Mouse (Mus musculus) adrenal gland, postnatal 10 days (tissue): Measurements from ENCODE around the gene Golgb1. TPM values are rescaled to one million over a fixed set of nuclear protein-coding genes. Genes with fewer than 3 reads are reported as not detected.

Experiments
- DNase-seq: peaks from one replicate; pipeline ENCODE4 v3.0.0; 2021; ENCODE audit warnings: mixed read lengths
- total RNA-seq, 2 experiments: library from RNA; stranded (reverse); gene quantifications; 2 replicates each; pipeline ENCODE4 v1.2.3; 2021

The Golgb1 gene
- total RNA-seq, 2 experiments from 2014 or later = 53.5 to 71.8 TPM

DNA sequence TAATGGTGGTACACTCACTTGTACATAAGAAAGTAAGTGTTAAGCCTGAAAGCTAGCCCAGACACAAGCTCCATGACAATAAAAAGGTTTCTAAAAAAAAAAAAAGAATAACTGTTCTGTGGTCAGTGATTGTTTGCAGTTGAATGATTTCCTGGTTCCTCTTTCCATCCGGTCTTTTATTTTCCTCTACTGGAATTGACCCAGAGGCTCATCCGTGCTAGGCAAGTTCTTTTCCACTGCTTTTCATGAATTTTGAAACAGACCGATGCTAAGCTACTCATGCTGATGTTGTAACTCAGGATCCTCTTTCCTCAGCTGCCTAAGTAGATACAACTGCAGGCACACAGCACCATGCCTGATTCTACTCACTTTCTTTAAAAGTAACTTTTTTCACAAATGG lies 45.5 kb downstream of the Golgb1 start:
- no peak for DNase-seq

DNA sequence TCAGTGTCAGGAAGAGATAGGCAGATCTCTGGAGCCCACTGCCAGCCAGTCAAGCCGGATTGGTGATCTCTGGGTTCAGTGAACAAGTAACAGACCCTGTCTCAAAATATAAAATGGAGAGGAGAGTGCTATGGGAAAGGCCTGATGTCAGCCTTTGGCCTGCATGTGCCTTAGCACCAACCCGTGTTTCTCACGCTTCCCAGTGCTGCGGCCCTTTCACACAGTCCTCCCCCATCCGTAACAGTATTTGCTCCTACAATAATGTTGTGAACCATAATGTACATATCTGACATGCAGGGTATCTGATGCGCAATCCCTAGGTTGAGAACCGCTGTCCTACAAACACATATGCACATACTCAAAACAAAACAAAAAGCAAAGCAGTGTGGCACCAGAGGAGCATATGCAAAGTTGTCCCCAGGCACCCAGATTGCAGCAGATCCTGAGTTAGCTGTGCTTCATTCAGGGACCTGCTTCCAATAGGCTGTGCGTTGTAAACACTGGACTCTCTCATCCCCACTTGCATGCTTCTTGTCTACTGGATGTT lies 46.2 kb downstream of the Golgb1 start:
- no peak for DNase-seq

DNA sequence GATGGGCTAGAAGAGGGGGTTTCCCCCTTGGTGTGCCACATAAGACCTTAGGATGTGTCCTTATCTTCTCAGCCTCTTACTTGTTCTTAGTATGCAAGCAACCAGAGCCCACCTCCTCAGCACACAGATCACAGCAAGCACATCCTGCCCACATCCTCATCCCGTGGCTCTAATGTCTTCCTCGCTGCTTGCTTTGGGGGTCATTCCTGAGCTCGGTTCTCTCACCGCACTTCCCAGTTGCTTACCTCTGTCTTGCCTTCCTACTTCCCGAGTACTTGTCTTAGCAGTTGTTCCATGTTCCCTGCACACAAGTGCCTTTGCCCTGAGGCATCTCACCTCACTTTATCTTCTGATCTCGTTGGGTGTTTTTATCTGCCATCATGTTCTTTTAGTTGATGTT lies 47.0 kb downstream of the Golgb1 start:
- DNase-seq = no peak

DNA sequence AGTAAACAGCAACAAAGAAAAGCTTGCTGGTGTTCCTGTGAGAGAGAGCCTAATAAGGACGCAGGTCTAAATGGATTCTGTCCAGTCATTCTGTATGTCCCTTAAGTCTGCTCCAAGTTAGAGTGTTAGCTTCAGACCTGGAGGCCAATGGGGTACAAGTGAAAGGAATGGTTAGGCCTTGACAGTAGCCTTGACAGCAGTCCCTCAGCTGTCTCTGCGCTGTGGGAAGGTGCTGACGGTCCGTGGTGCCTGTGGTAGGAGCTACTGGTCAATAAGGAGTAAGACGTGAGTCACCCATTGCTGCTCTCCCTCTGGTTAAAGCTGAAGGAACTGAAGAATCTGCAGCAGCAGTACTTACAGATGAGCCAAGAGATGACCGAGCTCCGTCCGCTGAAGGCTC lies 49.4 kb downstream of the Golgb1 start:
- DNase-seq = no peak

DNA sequence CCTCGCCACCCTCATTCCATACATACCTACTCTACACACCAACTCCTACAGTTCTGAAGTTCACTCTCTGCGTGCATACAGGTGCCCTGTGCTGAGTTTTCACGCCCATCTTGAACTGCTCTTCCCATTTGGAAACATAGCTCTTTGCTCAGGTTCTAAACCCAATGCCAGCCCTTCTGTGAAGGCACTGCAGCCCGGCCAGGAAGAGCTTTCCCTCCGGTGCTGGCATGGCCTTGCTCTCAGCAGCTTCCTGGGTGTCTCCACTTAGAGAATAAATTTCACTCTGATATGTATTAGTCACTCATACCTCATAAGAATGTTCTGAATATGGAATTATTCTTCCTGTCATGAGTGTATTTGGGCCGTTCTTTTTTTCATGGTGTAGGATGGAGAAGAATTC lies 50.4 kb downstream of the Golgb1 start:
- DNase-seq = no peak

DNA sequence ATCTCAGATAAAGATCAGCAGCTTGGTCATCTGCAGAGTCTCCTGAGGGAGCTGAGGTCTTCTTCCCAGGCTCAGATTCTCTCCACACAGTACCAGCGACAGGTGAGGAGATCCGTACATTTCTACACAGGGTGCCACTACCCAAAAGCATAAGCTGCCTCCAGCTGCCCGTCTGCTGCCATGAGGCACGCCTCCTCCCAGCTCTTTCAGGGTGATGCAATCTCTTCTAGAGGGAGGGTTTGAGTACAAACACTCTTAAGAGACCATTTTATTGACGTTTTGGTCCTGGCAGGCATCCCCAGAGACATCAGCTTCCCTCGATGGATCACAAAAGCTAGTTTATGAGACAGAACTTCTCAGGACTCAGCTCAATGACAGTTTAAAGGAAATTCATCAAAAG lies 50.9 kb downstream of the Golgb1 start:
- DNase-seq = no peak

DNA sequence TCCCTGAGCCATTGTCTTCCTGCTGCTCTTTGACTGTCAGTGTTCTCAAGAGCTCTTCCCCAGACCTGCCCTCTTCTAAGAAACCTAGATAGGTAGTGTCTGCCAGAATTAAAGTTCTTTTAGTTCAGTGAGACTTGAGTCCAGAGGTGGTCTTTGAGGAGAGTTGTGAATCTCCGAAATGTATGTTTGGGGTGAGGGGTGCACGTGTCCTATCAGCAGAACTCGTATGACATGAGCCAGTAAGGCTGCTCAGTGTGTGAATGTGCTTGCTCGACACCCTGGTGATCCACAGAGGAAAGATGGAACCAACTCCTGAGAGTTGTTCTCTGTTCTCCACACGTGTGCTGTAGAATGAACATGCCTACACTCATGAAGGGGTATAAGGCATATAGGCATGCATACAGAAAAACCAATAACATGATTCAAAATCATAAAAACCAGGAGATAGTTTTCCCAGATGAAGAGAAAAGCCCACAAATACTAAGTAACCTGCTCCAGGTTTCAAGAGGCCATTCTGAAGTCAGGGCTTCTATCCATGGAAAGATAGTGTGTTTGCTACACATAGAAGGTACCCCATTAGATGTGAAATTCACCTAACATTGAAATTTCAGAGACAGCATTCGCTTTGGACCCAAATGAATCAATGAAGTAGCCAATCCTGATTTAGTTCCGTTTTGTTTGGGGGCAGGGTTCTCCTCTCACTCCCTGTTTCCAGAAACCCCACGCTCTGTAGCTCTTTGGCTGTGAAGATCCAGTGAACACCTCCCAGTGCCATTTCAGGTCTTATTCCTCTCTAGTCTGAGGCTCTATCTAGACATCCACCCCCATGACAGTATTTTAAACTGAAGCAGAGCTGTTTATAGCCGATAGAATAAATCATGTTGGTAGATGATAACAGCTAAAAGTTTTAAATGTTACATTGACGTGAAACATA lies 51.8 kb downstream of the Golgb1 start:
- no peak for DNase-seq

DNA sequence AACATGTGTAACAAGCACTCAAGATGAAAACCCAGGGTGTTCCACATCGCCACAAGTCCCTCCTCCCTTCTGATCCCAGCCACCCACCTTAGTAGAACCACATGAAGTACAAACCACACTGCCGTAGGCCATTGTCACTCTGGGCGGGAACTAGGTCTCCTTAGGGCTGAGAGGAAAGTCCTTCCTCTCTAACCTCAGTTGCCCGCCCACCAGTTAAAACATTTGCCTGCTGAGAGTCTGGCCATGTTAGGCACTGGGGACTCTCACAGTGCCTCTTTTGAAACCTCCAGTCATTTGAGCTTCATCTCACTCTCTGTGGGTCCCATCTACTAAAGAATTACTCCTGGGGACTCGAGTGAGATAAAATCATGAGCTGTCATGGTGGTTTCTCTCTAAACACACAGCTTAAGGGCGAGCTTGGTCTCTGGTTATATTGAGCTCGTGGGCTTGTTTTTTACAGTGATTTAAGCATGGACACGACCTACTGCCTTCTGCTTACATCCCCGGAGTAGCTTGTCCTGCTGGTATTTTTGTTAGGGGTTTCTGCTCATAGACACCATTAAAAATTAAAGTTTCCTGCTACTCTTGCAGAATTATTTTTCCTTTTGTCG lies 52.7 kb downstream of the Golgb1 start:
- no peak for DNase-seq

DNA sequence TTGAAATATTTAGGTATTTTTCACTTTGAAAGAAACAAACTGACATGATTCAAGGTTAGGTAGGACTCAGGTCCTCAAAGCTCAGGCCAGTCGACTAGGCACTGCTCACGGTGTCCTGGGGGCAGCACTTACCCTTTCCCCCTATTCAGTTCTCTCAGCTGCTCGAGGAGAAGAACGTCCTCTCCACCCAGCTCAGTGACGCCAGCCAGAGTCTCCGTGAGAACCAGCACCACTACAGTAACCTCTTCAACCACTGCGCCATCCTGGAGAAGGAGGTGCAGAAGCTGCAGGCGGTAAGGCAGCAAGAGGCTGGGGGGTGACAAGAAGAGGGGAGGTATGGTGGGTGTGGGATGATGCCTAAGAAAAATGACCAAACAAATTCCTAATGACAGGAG lies 53.2 kb downstream of the Golgb1 start:
- DNase-seq = no peak

DNA sequence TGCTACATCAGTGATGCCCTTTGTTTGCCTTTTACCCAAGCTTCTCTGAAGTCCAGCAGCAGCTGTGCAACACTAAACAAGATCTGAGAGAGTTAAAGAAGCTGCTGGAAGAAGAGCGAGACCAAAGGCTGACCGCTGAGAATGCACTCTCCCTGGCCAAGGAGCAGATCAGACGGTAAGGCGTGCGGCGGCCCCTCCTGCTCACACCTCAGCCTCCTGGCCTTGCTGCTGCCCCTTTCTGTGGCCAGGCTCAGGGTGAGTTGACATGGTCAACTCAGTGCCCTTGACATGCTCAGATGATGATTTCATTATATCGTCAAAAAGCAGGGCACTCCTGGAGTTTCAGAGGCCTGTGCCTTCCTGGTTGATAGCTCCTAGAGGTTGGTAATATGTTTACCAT lies 54.3 kb downstream of the Golgb1 start:
- no peak for DNase-seq

DNA sequence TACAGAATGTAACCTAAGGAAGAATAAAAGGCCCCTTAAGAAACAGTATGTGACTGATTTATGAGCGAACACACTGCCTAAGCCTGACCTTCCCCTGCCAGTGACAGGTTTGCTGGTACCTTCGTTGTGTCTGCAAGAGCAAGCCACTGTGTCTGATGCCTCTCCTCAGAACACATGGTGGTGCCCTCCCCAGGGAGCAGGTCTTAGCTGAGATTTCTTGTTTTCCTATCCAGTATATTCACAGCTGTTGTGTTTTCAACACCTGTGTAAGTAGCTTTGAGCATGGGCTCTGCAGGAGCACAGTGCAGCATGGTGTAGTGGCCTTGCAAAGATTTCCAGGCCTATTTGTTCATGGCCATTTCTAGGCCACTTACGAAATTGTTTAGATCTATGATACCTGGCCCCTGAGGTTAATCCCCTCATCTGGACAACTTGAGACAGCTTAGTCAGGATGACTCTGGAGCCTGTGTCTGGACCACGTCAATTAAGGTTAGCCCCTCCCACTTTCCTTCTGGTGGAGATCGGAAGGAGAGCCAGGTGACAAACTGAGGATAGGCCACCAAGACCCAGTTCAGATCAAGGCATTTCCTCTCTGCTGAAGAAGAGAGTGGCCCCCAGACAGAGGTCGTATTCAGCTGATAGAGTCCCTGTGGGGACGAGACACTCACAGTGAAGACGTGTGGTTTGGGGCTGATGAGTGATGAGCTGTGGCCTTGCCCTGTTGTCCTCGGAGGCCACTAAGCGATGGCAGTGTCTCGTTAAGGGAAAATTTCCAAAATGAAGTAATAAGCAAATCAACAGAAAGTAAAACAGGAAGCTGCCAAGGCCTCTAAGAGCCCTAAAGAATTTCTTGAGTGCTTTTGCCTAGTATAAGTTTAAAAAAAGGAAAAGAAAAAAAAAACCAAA lies 55.5 kb downstream of the Golgb1 start:
- peak; percentile 45 for DNase-seq

DNA sequence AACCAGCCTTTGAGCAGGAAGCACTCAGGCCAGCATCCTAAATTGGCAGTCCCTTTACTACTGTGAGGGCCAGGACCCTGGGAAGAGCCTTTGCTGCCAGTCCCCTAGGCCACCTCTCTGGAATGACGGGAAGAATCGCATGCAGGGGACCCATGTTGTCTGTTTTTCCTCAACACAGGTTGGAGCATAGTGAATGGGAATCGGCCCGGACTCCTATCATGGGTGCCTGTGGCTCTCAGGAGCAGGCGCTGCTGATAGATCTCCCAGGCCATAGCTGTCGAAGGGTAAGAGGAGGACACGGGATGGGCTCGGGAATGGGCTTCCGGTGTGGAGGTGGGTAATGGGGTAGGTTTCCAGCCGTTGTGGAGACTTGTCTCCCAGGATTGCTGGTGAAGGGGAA lies 56.4 kb downstream of the Golgb1 start:
- no peak for DNase-seq

DNA sequence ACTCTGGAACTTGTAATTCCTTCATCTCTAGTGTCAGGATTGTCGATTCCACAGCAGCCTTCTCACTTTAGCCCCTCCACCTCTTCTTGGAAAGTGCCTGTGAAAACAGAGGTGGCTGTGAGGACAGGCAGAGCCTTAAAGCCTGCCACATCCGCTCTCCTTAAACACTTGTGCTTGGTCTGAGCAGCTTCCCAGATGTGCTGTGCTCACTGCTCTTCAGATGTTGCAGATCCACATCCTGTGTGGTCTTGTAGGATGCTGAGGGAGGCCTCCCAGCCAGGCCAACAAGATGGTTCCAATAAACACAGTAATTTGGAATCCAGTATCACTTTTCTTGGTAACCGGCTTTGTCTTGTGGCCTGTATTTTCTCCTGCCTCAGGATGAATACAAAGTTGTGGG lies 57.0 kb downstream of the Golgb1 start:
- no peak for DNase-seq

DNA sequence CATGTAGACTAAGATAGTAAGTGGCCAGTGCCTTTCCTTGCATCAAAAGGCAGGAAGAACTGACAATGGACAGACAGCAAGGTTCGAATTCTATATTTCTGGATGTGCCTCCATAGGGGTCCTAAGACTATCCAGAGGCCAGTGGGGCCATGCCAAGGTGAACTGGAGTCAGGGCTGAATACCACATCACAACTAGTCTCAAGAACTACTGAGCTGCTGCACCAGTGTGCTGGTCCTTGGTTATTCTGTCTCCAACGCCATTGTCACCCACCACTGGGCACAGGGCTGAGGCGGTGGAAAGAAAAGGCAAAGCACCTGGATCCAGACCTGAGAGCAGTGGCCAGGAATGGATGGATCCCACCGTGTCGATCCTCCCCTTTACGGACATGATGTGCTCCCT lies 57.6 kb downstream of the Golgb1 start:
- DNase-seq = no peak

DNA sequence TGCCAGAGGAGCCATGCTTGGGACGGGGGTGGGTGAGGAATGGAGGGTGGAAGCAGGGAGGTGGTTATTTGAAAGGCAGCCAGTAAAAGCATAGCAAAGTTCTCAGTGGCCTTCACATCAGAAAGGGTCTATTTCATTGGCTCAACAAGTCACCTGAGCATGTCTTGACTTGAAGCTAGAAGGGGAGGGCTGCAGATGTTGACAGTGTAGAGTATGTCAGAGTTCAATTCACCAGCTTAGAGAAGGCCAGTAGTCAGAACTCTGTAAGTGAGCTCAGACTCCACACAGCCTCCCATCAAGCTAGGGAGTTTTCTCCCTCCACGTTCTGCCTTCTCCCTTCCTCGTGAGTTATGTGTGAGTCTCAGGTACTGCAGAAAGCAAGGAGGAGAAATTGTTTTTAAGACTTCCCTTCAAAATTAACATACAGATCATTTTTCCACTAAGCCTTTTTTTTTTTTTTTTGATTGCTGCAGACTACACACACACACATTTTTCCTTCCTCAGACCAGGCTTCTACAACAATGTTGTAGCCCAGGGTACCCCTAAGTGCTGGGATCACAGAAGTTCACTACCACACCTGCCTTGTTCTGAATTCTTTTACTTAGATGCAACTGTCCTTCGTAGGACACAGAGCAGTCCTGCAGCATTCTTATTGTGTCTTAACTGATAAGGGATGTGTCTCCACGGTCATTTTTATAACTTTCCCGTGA lies 59.3 kb downstream of the Golgb1 start:
- DNase-seq = peak; percentile 53

DNA sequence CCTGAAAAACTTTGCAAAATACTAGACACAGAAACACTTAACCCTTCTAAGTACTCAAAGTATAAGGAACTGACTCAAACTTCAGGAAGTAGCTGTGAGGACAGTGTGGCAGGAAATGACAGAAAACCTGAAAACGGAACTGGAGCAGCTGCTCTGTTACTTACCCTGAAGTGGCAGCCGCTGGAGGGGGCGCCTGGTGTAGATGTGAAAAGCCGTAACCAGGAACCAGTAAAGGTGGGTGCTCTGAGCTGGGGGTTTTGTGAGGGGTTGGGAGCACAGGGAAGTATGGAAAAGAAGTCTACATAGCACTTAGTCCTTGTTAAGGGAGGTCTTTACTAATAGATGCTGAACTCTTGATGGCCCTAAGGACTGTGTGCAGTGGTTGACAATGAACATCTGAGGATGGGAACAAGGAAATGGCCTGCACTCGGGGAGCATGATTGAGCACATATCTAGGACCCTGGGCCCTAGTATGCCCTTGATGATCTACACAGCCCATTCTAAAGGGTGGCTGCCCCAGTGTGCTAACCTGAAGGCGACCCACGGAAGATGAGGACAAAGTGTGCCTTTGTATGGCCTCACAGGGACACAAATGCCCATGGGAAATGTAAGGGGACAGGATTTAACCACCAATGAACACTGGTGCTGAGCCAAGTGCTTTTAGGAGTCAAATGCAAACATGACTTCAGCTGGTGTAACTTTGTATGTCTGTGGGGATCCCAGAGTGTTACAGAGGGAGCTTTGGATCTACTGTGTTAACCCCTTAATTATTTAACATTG lies 60.1 kb downstream of the Golgb1 start, which contains the start of gene Hcls1:
Hcls1 (plus strand) TSS at position 143 of the 780 bp plus-strand sequence.
- peak; percentile 38 for DNase-seq

DNA sequence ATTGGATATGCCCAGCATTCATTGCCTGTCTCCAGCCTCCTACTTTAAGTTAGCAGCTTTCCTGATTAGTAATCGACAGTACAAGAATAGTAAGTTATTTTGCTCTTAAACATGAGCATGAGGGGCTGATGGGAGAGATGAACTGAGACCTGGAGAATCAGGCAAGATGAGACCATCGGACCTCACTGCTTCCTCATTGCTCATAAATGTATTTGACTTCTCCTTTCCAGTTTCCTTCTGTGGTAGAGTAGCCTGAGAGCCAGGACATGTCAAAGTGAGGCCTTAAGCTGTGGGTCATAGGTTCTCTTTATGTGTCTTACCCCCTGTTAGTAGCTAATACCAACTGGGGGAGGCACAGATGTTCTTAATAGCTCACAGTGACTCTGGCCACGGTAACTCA lies 60.9 kb downstream of the Golgb1 start:
- DNase-seq = no peak

DNA sequence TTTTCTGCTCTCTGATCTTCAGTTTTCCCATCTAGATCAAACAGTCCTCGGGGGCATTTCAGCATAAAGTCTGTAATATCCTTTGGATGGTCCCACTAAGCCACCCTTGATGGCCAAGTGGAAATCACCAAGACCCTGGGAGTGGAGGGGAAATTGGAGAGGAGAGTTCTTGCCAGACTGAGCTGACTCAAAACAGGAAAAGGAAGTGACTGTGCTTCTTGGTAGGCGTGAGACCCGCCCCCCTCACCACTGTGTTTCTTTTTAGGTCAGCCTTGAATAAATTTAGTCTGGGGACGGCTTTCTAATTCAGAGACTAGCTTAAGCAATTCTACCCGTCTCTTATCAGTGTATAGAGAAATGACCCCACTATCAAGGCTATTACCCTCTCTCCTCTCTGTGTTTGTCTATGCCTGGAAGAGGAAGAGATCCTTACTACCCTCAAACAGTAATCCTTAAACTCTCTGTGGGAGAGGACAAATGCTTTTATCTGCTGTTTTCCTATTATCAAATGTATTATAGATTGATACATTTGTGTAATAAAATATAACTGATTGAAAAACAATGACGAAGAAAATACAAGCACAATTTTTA lies 66.3 kb downstream of the Golgb1 start:
- peak; percentile 52 for DNase-seq

DNA sequence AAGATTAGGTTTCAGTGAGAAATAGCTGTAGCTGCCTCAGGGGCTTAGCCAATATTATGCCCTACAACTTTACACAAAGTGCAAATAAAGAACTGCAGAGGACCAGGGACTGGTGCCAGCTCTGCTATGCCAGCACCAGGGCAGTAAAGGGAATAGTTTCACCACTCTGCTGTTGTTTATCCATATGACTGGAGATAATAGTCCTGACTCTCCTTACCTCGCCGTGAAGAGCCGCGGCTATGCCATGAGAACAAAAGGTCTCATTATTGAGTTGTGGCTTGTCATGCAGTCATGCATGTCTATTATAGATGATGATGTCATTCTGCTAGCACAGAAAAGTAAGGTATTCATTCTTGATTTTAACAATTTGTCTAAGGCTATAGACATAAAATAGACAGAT lies 67.0 kb downstream of the Golgb1 start:
- DNase-seq = peak; percentile 40

DNA sequence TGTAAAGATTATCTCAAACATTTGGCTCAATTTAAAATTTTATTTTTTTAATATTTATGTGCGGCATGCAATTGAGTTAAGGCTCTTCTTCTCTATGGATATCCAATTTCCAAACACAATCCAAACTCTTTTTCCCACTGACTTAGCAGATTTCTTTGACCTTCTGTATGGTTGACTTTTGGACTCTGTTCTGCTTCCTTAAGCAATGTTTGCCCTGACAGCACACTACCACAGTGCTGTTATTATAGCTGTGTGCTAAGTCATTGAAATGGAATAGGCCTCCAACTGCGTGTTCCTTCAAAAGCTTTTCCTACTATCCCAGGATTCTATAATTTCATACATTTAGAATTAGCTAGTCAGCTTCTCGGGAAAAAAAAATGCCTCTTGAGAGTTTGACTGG lies 68.7 kb downstream of the Golgb1 start:
- no peak for DNase-seq
